Mouse (Mus musculus) frontal cortex, postnatal 14 days (tissue): Measurements from ENCODE around the gene 2310011J03Rik.
A peak's percentile ranks its signal among the peaks of the same experiment; 100 is the strongest.

Source experiments
- DNase-seq, 2 experiments: peaks; one replicate each; pipeline ENCODE4 v3.0.0; 2022; ENCODE audit warnings: low spot score in 2 of 2

2310011J03Rik gene

GRCm38 (mm10) chr10:80315315-80315714, 5.0 kb downstream of the 2310011J03Rik start:
- no peak for DNase-seq

GRCm38 (mm10) chr10:80314494-80315001, 5.8 kb downstream of the 2310011J03Rik start:
- DNase-seq: no peak

- no peak for DNase-seq
Measured at GRCm38 (mm10) chr10:80313627-80314201, 6.6 kb downstream of the 2310011J03Rik start.

GRCm38 (mm10) chr10:80312586-80313504, 7.5 kb downstream of the 2310011J03Rik start:
- no peak for DNase-seq

- DNase-seq: no peak
Measured at GRCm38 (mm10) chr10:80311560-80311959, 8.8 kb downstream of the 2310011J03Rik start.

- no peak for DNase-seq
Measured at GRCm38 (mm10) chr10:80304862-80305261, 15.5 kb downstream of the 2310011J03Rik start.

GRCm38 (mm10) chr10:80304458-80304857, 15.9 kb downstream of the 2310011J03Rik start:
- no peak for DNase-seq

- DNase-seq: peak in 1 of 2 experiments; percentile 81
Measured at GRCm38 (mm10) chr10:80302471-80302881, 17.9 kb downstream of the 2310011J03Rik start.

GRCm38 (mm10) chr10:80302082-80302355, 18.3 kb downstream of the 2310011J03Rik start:
- no peak for DNase-seq

GRCm38 (mm10) chr10:80301256-80302081, 18.9 kb downstream of the 2310011J03Rik start:
- DNase-seq: no peak

- no peak for DNase-seq
Measured at GRCm38 (mm10) chr10:80300672-80301181, 19.6 kb downstream of the 2310011J03Rik start.

- no peak for DNase-seq
Measured at GRCm38 (mm10) chr10:80299824-80300223, 20.5 kb downstream of the 2310011J03Rik start.

- no peak for DNase-seq
Measured at GRCm38 (mm10) chr10:80299301-80299700, 21.0 kb downstream of the 2310011J03Rik start.

GRCm38 (mm10) chr10:80298571-80299281, 21.6 kb downstream of the 2310011J03Rik start:
- peak; percentile 87 to 92 for DNase-seq

GRCm38 (mm10) chr10:80297526-80298133, 22.7 kb downstream of the 2310011J03Rik start:
- no peak for DNase-seq

GRCm38 (mm10) chr10:80296824-80297223, 23.5 kb downstream of the 2310011J03Rik start:
- no peak for DNase-seq

- DNase-seq: peak; percentile 70 to 71
Measured at GRCm38 (mm10) chr10:80295618-80296425, 24.5 kb downstream of the 2310011J03Rik start, which contains the start of gene Apc2. Gene Apc2 (plus strand): TSS chr10:80295977.

- DNase-seq: no peak
Measured at GRCm38 (mm10) chr10:80294788-80295303, 25.5 kb downstream of the 2310011J03Rik start.

- no peak for DNase-seq
Measured at GRCm38 (mm10) chr10:80294311-80294710, 26.0 kb downstream of the 2310011J03Rik start.

GRCm38 (mm10) chr10:80293325-80293724, 27.0 kb downstream of the 2310011J03Rik start:
- no peak for DNase-seq
